Mouse (Mus musculus): Measurements from ENCODE around the gene Dusp28.

The Dusp28 gene

DNA sequence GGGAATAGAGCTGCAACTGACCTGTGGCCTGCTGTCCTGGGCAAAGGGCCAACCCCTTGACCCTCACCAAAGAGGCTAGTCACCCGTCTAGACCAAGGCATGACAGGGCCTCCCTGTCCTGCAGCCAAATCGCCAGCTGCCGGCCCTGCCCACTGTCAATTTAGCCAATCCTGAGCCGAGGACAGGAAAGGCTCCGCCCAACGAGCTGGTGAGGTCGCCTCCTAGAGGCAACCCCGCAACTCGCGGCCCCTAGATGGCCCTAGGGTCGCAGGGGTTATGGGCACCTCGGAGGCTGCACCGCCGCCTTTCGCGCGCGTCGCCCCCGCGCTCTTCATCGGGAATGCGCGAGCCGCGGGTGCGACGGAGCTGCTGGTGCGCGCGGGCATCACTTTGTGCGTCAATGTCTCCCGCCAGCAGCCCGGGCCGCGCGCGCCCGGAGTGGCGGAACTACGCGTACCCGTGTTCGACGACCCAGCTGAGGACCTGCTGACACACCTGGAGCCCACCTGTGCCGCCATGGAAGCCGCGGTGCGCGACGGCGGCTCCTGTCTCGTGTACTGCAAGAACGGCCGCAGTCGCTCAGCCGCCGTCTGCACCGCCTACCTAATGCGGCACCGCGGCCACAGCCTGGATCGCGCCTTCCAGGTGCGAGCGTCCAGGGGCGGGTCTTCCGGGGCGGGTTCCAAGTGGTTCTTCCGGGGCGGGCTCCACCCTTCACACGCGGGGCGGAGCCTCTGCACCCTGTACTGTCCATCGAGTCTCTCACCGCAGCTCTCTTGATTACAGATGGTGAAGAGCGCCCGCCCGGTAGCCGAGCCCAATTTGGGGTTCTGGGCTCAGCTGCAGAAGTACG lies at the start of gene Dusp28:
Gene Dusp28 (plus strand): TSS at position 203 of the 853 bp plus-strand sequence.
- peak; percentile 84 to 87 for DNase-seq (ENCODE audit: low spot score in 2 of 2)

DNA sequence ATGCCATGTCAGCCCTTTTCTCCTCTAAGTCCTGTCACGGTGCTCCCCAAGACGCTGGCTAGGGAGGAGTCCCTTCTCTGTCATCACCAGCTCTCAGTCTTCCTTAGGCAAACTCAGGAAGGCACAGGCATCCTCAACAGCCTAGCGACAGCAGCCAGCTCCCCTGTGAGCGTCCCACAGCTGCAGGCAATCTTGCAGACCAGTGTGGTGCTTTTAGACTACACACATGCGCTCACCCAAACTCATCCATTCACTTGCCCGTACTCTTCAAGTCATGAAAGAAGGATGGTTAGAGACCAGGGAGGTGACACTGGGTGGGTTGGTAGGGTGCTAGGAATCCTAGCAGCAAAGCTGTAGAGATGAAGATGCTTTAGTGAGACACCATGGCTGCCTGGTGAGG lies 45.3 kb upstream of the Dusp28 start:
- no peak for DNase-seq (ENCODE audit: low spot score in 2 of 2)

DNA sequence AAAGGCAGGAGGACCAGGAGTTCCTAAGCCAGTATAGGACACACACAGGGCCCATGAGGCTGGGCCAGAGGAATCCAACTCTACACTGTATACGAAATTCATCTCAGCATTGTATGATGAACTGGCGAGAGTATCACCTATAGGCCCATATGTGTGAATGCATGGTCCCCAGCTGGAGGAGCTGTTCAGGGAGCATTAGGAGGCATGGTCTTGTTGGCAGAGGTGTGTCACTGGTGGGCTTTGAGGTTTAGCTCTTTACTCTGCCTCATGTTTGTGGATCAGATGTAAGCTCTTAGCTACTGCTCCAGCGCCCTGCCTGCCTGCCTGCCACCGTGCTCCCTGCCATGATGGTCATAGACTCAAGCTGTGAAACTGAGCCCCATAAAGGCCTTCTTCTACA lies 43.5 kb upstream of the Dusp28 start:
- DNase-seq (ENCODE audit: low spot score in 2 of 2) = no peak

DNA sequence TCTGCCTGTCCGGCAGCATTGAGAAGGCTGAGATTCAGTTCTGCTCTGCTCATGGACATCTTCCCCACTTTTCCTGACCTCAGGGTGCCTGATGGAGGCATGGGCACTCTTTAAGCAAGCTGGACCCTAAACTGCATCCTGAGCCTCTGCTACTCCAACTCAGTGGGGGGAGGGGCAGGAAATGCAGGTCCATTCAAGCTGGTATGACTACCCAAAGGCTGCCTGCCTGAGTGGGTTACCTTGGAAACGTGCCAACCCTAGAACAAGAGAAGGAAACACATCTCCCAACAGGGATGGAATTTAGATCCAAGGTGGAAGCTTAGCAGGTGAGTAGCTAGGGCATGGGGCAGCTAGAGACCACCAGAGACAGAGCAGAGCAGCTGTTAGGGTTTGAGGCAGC lies 40.6 kb upstream of the Dusp28 start:
- DNase-seq (ENCODE audit: low spot score in 2 of 2) = no peak

DNA sequence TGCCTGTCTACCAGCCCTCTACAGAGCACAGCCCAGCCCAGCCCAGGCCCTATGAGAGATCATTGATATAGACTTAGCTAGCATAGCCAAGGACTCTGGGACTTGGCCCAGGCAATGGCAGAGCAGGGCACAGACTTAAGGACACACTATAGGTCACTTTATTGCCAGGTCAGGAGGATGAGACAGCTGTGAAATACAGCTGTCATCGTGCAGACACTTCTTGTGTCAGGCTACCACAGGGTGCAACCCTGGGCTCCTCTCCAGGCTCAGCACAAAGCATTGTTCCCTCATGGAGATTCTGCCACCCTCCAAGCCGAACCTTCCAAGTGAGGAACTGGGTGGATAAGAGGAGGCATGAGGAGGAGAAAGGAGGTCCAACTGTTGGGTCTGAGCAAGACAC lies 36.8 kb upstream of the Dusp28 start:
- no peak for DNase-seq (ENCODE audit: low spot score in 2 of 2)

DNA sequence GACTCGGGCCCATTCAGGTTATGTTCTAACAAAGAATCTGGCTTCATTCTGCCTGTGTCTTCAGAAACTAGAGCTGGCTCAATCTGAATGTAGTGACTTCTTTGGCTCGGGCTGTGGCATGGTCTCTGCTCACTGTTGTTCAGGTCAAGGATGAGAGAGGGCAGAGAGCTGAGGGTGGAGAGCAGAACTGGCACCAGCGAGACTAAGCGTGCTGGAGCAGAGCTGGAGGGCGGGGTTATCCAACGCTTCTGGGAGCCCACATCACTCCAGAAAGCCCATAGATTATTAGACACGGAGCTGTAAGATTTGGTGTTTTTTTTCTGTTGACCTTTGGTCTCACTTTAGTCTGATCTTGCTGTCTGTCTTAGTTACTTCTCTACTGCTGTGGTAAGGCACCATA lies 34.1 kb upstream of the Dusp28 start:
- no peak for DNase-seq (ENCODE audit: low spot score in 2 of 2)

DNA sequence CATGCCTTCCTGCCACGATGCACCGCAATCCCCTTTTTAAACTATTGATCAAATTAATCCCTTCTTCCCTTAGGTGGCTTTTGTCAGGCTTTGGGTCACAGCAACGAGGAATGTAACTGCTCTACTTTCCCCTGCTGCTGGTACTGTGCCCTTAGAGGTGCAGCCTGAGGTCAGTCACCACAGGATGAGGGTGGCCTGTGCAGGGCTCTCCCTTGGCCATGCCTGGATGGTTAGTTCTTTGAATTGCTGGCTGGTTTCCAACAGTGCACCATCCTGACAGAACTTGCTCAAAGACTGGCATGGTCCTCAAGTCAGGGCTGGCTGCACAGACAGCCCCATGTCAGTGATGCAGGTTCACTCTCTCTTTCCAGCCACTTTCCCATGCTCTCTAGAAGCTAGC lies 32.8 kb upstream of the Dusp28 start:
- DNase-seq (ENCODE audit: low spot score in 2 of 2) = no peak

DNA sequence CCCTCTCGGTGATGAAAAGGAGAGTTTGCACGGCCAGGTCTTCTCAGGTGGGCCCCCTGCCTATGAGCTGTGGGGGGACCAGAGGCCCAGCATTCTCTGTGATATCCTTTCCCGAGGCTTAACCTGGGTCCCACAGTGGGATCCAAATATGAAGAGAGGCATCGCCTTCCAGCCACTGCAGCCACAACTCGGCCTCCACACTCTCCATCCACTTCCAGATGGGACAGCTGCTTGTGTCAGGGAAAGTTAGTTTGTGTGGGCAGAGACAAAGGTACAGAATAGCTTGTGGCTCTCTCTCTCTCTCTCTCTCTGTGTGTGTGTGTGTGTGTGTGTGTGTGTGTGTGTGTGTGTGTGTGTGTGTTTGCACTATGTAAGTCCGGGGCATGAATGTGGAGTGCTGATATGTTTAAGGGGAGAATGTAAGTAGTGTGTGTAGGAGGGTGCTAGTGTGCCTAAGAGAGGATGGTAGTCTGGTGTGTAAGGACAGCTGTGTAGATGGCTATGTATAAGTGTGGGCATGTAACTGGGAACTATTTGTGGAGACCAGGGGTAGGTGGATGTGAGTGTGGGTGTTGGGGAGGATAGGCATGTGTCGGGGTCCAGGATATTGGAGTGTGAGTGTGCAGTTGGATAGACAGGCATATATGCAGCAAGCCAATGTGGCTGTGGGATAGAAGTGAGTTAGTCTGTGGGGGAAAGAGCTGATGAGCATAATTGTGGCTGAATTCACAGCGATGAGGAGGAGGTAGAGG lies 31.2 kb upstream of the Dusp28 start:
- no peak for DNase-seq (ENCODE audit: low spot score in 2 of 2)

DNA sequence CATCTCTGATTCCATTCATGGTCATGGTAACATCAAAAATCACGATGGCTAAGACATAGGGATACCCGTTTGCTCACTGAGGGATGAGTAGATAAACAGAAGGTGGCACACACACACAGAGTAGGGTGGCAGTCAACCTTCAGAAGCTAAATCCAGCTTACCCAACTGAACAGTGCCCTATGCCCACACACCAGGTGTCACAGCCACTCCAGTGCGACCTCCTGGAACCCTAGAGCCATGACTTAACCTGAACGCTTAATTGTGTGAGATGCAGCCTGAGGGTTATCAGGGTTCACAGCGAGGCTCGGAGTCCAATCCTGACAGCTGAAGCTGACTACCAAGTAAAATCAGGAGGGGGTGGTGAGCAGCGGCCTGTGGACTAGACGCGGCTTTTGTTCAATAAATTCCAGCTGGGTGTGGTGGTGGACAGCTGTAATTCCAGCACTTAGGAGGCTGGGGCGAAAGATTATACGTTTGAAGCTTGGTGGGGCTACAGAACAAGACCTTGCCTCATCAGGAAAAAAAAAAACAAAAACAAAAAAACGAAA lies 29.3 kb upstream of the Dusp28 start:
- DNase-seq (ENCODE audit: low spot score in 2 of 2) = no peak

DNA sequence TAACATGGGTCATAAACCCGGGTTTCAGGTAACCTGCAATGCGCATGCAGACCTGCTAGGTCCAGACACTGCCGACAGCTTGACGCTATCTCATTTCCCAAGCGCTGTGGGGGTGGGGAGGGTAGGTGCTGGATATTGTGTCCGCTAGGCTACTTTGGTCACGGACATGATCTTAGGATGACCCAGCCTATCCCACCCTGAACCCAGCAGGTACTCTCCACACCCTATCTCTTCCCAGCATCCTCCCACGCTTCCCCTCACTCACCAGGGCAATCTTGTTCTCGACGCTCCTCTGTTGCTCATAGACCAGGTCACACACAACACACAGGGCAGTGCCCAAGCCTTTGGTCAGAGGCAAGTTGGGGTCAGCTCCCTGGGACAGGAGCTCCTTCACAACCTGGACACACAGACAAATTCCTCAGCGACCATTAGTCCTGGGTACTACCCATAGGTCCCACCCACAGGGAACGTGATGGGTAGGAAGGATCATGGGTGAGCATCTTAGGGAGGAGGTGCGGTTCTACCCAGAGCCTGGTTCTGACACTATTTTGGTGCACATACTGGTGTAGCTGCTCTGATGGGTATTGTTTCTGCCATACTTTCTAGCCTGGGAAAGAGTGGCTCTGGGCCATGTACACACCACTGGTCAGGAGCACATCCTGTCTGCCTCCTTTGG lies 28.6 kb upstream of the Dusp28 start:
- DNase-seq (ENCODE audit: low spot score in 2 of 2) = no peak

DNA sequence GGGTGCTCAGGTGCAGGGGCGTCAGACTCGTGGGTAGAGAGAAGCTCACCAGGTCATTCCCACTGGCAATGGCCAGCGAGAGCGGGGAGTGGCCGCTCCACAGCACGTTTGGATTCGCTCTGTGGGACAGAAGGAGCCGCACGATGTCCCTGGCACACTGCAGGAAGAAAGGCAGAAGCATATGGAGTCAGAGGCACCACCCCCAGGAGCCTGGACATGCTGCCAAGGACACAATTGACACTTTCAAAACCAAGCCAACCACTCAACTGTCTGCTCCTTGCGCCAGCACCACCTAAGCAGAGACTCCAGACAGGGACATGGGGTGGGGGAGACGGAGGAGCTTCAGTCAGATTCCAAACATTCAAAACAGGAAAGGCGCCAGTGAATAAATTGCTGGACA lies 27.5 kb upstream of the Dusp28 start:
- DNase-seq (ENCODE audit: low spot score in 2 of 2) = no peak

DNA sequence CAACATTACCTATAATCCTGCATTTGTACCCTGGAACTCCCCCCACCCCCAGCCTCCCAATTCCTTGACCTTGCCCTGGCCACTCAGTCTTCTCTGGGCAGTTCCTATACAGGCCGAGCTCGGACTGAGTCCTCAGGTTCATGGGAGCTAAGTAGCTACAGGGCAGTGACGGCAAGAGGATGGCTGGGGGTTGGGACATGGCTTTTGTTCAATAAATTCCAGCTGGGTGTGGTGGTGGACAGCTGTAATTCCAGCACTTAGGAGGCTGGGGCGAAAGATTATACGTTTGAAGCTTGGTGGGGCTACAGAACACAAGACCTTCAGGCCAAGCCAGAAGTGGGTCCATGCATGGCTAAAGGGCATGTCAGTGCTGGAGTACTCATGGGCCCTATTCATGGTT lies 26.7 kb upstream of the Dusp28 start:
- DNase-seq (ENCODE audit: low spot score in 2 of 2) = no peak

DNA sequence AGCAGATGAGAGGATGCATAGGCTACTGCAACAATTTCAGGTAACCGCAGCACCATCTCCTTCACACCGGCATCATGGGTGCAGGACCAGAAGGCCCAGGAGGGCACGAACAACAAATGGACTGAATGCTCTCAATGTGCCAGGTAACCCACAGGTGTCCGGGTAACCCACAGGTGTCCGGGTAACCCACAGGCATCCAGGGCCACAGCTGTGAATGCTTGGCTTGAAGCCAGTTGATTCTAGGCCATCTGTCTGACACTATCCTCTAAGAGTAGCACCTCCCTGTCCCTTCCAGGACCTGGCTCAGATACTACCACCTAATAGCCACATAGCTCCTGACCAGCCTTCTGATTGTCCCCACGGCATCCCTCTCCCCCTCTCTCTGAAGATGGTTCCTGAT lies 24.8 kb upstream of the Dusp28 start:
- DNase-seq (ENCODE audit: low spot score in 2 of 2) = no peak

DNA sequence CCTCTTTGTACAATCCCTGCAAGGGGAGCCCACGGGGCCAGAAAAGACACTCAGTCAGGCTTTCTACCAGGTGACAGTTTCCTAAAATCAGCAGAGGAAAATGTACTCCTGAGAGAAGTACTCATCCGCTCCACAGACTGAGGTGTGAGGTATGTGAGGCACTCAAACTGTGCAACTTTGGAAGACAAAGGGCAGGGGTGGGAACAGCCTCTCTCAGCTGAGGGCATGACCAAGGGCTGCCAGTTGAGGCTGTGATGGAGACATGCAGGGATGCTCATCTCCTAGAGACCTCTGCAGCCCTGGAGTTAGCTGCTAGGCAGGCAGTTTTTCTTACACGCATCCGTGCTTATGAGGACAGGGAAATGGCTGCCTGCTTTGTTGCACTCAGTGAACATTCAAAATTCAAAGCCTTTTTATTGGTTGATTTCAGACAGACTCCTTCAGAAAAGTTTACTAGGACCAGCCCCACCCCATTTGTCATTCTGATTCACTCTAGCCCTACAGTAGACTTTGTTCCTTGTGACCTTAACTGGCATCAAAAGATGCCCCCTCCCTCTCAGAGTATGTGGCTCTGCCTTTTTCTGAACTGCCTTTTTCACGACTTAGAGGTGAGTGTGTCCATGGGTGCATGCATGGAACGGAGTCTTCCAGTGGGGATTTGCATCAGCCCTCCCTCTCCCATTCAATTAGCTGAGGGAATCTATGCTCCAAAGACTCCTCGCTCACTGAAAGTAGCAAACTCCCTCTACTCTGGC lies 17.7 kb upstream of the Dusp28 start:
- DNase-seq (ENCODE audit: low spot score in 2 of 2) = no peak

DNA sequence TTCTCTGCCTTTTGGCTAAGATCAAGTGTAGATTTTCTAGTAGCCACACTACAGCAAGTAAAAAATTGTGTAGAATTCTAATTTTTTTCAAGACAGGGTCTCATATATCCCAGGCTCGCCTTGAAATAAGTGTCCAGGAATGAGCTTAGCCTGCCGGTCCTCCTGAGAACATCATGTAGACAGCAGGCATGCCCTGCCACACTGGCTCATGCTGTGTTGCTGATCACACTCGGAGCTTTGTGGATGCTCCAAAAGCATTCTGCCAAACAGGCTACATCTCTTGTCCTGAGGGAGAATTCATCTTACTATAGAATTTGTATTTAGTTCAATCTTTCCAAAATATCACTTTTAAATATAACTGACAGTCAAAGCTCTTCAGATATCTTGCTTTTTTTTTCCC lies 14.0 kb upstream of the Dusp28 start:
- DNase-seq (ENCODE audit: low spot score in 2 of 2) = no peak

DNA sequence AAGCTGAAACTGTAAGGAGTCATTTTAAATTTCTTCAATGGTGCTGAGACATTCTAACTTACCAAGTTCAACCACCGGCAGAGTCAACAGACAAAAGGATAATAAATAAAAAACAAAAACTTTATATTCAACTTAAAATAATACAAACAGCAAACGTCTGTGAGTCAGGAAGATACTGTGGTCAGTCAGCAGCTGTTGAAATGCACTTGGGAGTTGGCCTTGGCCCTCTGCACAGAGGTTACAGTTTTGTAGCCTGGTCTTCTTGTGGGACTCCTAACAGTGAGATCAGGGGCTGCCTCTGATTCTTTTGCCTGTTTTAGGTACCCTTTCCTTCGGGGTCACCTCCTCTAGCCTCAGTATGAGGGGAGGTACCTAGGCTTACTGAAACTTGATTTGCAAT lies 12.9 kb upstream of the Dusp28 start:
- no peak for DNase-seq (ENCODE audit: low spot score in 2 of 2)

DNA sequence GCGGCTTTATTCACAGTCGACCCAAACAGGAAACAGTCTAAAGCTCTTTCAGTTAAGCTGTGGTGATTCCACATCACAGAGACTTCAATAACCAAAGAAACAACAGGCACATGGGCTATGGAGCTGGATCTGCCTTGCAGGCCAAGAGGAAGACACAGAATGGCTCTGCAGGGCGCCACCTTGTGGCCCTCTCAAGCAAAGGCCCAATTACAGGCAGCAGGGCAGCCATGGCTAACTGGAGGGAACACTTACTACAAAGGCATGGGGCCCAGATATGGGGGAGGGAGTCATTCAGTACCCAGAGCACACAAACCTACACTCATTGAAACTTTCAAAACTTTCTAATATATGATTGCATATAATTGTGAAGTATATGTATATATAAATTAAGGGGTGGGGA lies 11.7 kb upstream of the Dusp28 start:
- peak; percentile 41 to 48 for DNase-seq (ENCODE audit: low spot score in 2 of 2)

DNA sequence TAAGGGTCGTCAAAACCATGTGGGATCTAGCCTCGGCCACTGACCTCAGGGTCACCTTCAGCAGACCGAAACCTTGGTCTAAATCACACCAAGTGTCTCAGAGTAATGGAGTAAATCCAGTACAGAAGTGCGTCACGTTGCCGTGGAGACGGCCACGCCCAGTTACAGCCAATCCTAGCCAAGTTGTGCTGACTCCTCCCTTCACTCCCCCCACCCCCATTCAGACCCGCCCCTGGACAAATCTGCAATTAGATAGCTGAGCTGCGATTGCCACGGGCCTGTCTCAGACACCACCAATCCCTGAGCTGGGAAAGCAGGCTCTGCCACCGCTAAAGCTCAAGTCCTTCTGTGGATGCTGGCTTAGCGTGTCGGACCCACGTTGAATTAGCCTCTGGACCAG lies 4.0 kb upstream of the Dusp28 start, which contains the start of gene Ankmy1:
Gene Ankmy1 (minus strand): TSS at position 121 of the 400 bp plus-strand sequence.
- no peak for DNase-seq (ENCODE audit: low spot score in 2 of 2)

DNA sequence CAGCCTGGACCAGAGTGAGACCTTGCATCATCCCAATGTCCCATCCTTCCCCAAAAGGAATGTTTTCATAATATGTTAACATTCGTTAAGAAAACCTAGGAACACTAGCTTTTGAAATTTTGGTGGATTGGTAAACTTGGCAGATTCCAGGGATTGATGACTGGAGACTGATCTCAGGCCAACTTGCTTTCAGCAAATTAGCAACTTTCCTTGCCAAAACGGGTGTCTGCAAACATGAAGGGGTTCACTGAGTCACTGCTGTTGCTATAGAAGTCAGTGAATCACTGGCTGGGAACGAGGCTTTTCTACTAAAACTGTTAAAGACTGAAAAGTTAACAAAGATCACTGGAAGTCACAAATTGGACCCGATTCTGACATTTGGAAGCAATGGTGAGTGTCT lies 3.2 kb upstream of the Dusp28 start:
- no peak for DNase-seq (ENCODE audit: low spot score in 2 of 2)

DNA sequence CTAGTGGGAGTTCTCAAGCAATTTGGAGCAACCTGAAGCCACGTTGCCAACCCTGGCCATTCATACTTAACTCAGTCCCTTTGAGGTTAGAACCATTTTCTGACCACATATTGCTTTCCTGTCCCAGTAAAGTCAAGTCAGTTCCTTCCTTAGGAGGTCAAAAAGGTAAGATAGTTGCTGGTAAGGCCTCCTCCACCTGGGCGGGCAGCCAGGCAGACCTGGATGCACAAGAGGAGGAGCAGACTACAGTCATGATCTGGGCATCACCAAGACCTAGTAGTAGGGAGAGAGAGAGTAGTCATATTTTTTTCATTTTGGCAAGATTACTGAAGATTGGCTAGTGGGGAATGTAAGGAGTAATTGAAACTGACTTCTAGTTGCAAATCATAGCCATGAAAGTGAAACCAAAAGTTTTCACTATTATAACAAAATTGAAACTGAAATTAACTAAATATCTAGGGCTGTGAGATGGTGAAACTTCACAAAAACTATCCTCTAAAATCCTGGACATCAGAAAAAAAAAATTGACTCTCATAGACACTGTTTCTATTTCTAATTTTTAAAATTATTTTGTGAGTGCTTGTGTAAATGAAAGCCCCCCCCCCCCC lies 974 bp upstream of the Dusp28 start:
- DNase-seq (ENCODE audit: low spot score in 2 of 2) = no peak

All from spleen, postnatal 36 days (tissue).